Mouse (Mus musculus) ES-Bruce4 (cell line): Measurements from ENCODE around the gene Spout1.

ENCODE experiments used
- CTCF ChIP-seq: IDR thresholded peaks from one replicate; pipeline ENCODE4 v1.8.1; 2011; ENCODE audit warnings: low read depth, low read length
- EP300 ChIP-seq: IDR thresholded peaks from 2 replicates; pipeline ENCODE4 v1.6.1; 2011; ENCODE audit warnings: low read depth, low read length; ENCODE audit not compliant: insufficient read depth
- POLR2A ChIP-seq: IDR thresholded peaks from one replicate; pipeline ENCODE4 v1.8.1; 2011; ENCODE audit warnings: low read length; ENCODE audit not compliant: insufficient read depth

GRCm38 (mm10) chr2:30130156-30130555, 48.1 kb downstream of the Spout1 start:
- TF ChIP-seq CTCF = no peak
- TF ChIP-seq POLR2A = no peak
- no peak for TF ChIP-seq EP300
